Mouse (Mus musculus): Measurements from ENCODE around the gene Zfp553. TPM values are rescaled to one million over a fixed set of nuclear protein-coding genes. Genes with fewer than 3 reads are reported as not detected.
"Not testable (repeated sequence)": the region's sequence is repeated elsewhere in the genome, so short reads cannot be mapped to it uniquely, and the experiment has no call there.

Gene Zfp553
- polyA plus RNA-seq, 1 experiment: 10.8 TPM

DNA sequence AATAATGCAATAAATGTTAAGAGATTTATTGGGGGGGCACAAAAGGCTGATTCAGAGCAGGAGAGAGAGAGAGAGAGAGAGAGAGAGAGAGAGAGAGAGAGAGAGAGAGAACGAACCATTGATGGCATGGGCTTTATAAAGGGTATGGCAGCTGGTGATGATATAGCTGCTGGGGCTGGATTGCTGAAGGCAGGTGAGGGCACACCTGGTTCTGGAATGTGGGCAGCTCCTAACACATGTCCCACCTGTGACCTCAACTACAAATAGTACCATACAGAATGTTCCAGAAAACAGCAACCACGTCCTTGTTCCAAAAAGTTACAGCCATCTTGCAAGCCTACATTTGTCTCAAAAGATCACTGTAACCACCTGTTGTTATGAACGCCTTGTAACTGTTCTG is 1.5 kb upstream of the Zfp553 start:
- TF ChIP-seq FLI1 (IDR thresholded peaks at IDR 0.05; ENCODE audit: low read length) (no peak), GATA1 (IDR thresholded peaks at IDR 0.05; ENCODE audit: borderline replicate concordance, low read length) (no peak)
- H3K36me3 ChIP-seq (replicated peaks; ENCODE audit: low read length): peaks cover 39% of the 10 kb centered on the region
- H3K9me3 ChIP-seq: no peaks in the 10 kb centered on the region
- H3K27me3 ChIP-seq (replicated peaks): no peaks in the 10 kb centered on the region
- peaks cover 73% of the 10 kb centered on the region for H3K4me1 ChIP-seq
- peak overlapping the region; percentile 100 for H3K4me3 ChIP-seq (replicated peaks)

DNA sequence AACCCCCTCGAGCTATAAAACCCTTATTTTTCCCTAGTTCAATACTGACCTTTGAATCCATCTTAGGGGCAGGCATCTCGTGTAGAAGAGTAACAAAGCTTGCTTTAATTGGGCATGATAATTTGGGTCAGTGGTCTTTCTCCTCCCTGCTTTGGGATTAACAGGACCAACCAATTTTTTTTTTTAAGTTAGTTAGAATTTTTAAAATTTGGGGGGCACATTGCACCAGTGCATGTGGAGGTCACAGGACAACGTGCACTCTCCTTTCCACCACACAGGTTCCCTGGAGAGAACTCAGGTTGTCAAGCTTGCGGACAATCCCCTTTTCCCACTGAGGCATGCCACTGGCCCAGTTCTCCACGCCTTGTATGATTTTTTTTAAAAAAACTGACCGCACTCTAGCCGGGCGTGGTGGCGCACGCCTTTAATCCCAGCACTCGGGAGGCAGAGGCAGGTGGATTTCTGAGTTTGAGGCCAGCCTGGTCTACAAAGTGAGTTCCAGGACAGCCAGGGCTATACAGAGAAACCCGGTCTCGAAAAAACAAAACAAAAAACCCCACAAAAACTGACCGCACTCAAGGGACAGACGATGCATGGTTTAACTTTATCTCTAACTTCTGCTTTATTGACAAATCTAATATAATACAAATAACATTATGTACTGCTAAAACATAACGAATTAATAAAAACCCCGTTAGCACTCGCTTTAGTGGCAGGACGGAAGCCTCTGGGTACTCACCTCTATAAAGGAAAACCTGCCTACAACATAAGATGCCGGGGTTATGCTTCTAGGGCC is 837 bp upstream of the Zfp553 start:
- no peaks in the 10 kb centered on the region for H3K9me3 ChIP-seq
- no peaks in the 10 kb centered on the region for H3K27me3 ChIP-seq (replicated peaks)
- H3K36me3 ChIP-seq (replicated peaks; ENCODE audit: low read length): peaks cover 46% of the 10 kb centered on the region
- peak overlapping the region; percentile 100 for H3K4me3 ChIP-seq (replicated peaks)
- TF ChIP-seq FLI1 (IDR thresholded peaks at IDR 0.05; ENCODE audit: low read length) (no peak), GATA1 (IDR thresholded peaks at IDR 0.05; ENCODE audit: borderline replicate concordance, low read length) (no peak)
- peaks cover 73% of the 10 kb centered on the region for H3K4me1 ChIP-seq

DNA sequence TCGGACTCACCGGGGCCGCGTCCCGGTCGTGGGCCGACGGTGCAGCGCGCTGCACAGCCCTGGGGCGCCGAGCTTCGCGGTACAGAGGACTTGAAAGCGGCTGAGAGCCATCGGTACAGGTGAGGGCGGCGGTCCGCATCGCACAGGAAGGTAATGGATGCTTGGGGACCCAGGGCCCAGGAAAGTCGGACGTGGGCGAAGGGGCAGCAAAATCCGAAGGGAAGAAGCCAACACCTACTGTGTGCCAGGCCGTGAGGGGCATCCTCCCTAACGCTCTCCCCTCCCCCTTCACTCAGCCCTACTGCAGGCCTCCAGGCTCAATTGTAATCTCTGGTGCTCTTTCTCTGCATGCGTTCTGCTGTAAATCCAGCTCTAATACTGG is 498 bp downstream of the Zfp553 start:
- Histone ChIP-seq H3K9me3 (no peaks in the 10 kb centered on the region), H3K4me1 (peaks cover 74% of the 10 kb centered on the region), H3K27me3 (replicated peaks) (no peaks in the 10 kb centered on the region), H3K36me3 (replicated peaks; ENCODE audit: low read length) (peaks cover 58% of the 10 kb centered on the region), H3K4me3 (replicated peaks) (peak overlapping the region; percentile 100)
- TF ChIP-seq FLI1 (IDR thresholded peaks at IDR 0.05; ENCODE audit: low read length) (no peak), GATA1 (IDR thresholded peaks at IDR 0.05; ENCODE audit: borderline replicate concordance, low read length) (no peak)

DNA sequence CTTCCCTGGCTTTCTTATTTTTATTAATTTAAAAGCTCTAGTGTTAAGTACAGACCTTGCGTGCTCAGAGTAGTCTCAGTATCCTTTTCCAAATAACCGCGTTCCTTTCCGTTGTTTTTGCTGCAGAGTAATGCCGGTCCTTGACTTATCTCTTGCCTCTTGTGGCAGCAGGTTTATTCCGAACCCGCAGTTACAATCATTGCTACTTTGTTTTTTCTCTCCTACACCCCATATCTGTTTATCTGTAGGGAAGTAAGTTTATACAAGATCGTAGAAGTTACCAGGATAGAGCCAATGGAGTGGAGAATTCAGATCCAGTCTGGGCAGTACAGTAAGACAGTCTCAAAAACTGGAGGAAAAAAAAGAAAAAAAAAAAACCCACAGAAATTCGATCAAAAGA is 904 bp downstream of the Zfp553 start:
- peaks cover 62% of the 10 kb centered on the region for H3K36me3 ChIP-seq (replicated peaks; ENCODE audit: low read length)

DNA sequence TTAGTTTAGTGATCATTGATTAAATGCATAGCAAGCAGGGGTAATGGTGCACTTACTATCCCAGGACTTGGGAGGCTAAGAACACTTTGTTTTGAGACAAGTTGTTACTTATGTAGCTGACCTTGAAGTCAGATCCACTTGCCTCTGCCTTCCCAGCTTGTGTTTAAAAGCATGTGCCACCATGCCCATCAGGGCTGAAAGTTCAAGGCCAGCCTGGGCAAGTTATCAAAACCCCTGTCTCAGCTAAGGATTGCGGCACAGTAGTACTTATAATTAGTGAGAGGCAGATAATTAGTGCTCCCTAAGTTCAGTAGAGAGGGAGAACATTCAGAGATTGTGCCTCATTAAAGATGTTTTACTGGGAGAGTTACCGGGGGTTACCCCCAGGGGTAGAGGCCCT is 1.9 kb downstream of the Zfp553 start:
- Histone ChIP-seq H3K4me3 (replicated peaks) (peak overlapping the region; percentile 3), H3K4me1 (peaks cover 66% of the 10 kb centered on the region), H3K36me3 (replicated peaks; ENCODE audit: low read length) (peaks cover 57% of the 10 kb centered on the region), H3K27me3 (replicated peaks) (no peaks in the 10 kb centered on the region), H3K9me3 (no peaks in the 10 kb centered on the region)
- TF ChIP-seq GATA1 (IDR thresholded peaks at IDR 0.05; ENCODE audit: borderline replicate concordance, low read length) (no peak), FLI1 (IDR thresholded peaks at IDR 0.05; ENCODE audit: low read length) (no peak)

More for the DNA sequence above, 904 bp downstream of the Zfp553 start:
- Histone ChIP-seq H3K4me1 (peaks cover 75% of the 10 kb centered on the region), H3K4me3 (replicated peaks) (peak overlapping the region; percentile 100), H3K9me3 (no peaks in the 10 kb centered on the region), H3K27me3 (replicated peaks) (no peaks in the 10 kb centered on the region)
- TF ChIP-seq GATA1 (IDR thresholded peaks at IDR 0.05; ENCODE audit: borderline replicate concordance, low read length) (no peak), FLI1 (IDR thresholded peaks at IDR 0.05; ENCODE audit: low read length) (no peak)

DNA sequence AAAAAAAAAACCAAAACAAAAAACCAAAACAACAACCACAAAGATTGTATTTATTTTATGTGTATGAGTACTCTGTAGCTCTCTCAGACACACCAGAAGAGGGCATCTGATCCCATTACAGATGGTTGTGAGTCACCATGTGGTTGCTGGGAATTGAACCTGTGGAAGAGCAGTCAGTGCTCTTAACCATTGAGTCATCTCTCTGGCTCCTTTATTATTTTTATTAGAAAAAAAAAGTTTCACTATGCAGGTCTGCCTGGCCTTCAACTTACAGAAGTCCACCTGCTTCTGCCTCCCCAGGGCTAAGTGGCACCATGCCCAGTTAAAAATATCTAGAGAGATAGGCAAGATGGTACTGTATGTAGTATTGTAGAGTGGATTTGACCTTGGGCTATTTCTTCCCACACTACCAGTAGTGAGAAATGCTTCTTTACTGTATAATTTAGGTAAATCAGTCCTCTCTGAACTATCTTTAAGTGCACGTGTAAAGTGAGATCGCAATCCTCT is 10.6 kb downstream of the Zfp553 start:
- peaks cover 38% of the 10 kb centered on the region for H3K36me3 ChIP-seq (replicated peaks; ENCODE audit: low read length)
- H3K4me1 ChIP-seq: peaks cover 50% of the 10 kb centered on the region
- H3K27me3 ChIP-seq (replicated peaks): no peaks in the 10 kb centered on the region
- H3K9me3 ChIP-seq: peaks cover 5% of the 10 kb centered on the region; the same call in 1 of the 2 replicates
- H3K4me3 ChIP-seq (replicated peaks): peak overlapping the region; percentile 96
- TF ChIP-seq GATA1 (IDR thresholded peaks at IDR 0.05; ENCODE audit: borderline replicate concordance, low read length): no peak
- TF ChIP-seq FLI1 (IDR thresholded peaks at IDR 0.05; ENCODE audit: low read length): no peak

DNA sequence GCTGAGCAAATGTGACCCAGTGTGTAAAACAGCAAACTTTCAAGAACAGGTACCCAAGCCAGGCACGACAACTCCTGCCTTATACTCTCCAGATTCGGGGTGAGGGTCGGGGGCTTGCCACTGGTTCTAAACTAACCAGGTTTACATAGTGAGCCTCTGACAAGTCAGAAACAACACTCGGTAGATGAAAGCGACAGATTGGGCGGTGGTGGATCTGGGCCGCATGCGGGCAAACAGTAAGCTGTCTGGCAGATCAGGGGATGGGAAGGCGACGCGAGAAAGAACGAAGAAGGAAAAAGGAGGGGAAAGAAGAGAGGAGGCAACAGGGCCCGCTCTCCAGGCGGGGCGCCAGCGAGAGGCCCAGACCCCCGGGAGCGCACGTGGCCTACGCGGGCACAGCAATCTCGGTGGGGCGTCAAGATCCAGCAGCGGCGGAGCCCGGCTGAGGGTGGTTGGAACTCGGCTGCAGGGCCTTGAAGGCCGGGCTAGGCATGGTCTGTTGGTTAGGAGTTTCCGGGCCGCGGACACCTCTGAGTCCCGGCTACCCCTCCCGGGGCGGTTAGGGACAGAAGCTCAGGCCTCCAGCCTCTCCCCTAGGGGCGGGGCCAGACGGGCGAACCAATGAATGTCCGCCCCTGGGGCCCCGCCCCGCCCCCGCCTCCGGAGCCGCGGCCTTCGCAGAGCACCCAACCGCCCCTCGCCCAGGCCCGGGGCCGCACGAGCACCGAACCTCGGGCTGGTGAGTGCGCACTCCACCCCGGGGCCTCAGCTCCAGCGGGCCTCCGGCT is 11.2 kb downstream of the Zfp553 start, which contains the start of gene Zfp771:
Gene Zfp771 (plus strand): TSS at position 405 of the 788 bp plus-strand sequence.
- no peak for TF ChIP-seq GATA1 (IDR thresholded peaks at IDR 0.05; ENCODE audit: borderline replicate concordance, low read length)
- H3K4me1 ChIP-seq: peaks cover 47% of the 10 kb centered on the region
- H3K4me3 ChIP-seq (replicated peaks): peak within 1 kb of the TSS; percentile 96
- H3K36me3 ChIP-seq (replicated peaks; ENCODE audit: low read length): peaks cover 37% of the 10 kb centered on the region
- H3K9me3 ChIP-seq: peaks cover 5% of the 10 kb centered on the region; the same call in 1 of the 2 replicates
- no peaks in the 10 kb centered on the region for H3K27me3 ChIP-seq (replicated peaks)

DNA sequence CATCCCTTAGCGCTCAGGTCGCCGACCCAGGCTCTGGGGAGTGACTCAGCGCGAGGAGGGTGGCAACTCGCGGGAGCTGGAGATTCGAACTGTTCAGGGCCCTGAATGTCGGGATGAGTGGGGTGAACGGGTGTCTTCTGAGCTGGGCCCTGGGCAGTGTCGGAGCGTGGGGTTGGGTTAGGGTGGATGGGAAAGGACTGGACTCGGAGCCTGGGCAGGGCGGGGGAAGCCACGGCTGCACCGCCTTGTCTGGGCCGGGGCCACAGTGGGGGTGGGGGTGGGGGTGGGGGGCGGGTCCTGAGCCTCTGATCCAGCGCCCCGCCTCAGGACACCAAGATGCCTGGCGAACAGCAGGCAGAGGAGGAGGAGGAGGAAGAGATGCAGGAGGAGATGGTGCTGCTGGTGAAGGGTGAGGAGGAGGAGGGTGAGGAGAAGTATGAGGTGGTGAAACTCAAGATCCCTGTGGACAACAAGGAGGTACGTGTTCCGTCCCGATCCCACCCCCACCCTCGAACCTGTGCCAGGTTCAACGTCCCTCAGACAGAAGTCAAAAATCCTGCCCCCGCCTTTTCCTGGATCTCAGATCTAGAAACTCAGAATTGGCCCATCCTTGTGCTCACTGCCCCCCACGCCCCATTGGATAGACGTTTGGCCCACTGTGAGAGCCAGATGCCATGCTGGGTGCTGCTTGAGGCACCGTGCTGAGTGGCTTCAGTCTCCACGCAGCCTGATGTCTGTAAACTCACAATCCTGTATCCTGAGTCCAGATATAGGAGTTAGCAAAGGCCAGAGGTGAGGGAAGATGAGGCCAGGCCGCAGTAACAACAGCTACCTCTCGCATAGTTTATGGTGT is 12.0 kb downstream of the Zfp553 start:
- TF ChIP-seq GATA1 (IDR thresholded peaks at IDR 0.05; ENCODE audit: borderline replicate concordance, low read length) (no peak), FLI1 (IDR thresholded peaks at IDR 0.05; ENCODE audit: low read length) (no peak)
- Histone ChIP-seq H3K27me3 (replicated peaks) (no peaks in the 10 kb centered on the region), H3K4me3 (replicated peaks) (peak overlapping the region; percentile 96), H3K9me3 (peaks cover 5% of the 10 kb centered on the region; the same call in 1 of the 2 replicates), H3K36me3 (replicated peaks; ENCODE audit: low read length) (peaks cover 45% of the 10 kb centered on the region), H3K4me1 (peaks cover 55% of the 10 kb centered on the region)

DNA sequence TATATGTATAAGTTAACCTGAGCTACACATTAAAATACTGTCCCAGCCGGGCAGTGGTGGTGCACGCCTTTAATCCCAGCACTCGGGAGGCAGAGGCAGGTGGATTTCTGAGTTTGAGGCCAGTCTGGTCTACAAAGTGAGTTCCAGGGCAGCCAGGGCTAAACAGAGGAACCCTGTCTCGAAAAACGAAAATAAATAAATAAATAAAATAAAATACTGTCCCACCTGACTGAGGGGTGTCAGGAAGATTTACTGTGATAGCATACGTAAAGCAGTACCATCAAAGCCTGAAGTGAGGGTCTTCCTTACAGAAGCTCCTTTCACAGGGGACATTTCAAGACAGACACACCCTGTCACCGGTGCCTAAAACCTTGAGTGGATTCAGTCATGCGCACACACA is 17.6 kb downstream of the Zfp553 start:
- peaks cover 53% of the 10 kb centered on the region for H3K36me3 ChIP-seq (replicated peaks; ENCODE audit: low read length)

More for the DNA sequence above, 17.6 kb downstream of the Zfp553 start:
- H3K4me3 ChIP-seq (replicated peaks); H3K9me3 ChIP-seq; H3K27me3 ChIP-seq (replicated peaks): not testable (repeated sequence)
- H3K4me1 ChIP-seq: peaks cover 89% of the 10 kb centered on the region

Data from megakaryocyte, embryonic 14.5 days (primary cell).